Mouse (Mus musculus) midbrain, embryonic 12.5 days (tissue): ENCODE measurements around the gene Ywhag. TPM values are rescaled to one million over a fixed set of nuclear protein-coding genes. Genes with fewer than 3 reads are reported as not detected.
A peak's percentile ranks its signal among the peaks of the same experiment; 100 is the strongest.

Experiments used
- ATAC-seq: fragments of 200-750 bp; cut with Nextera tagmentation; 2 replicates; pipeline ENCODE4 v1.8.0; 2017; ENCODE audit warnings: low read depth, moderate TSS enrichment, moderate library complexity; ENCODE audit not compliant: low FRiP score
- H3K27ac ChIP-seq: fragments of 300-500 bp; sonication (generic); replicated peaks from 2 replicates; pipeline ENCODE4 v1.5.1; 2016; ENCODE audit warnings: mild to moderate bottlenecking
- H3K27me3 ChIP-seq: fragments of 300-500 bp; sonication (generic); 2 replicates; pipeline ENCODE4 v1.6.1; 2016; ENCODE audit warnings: mild to moderate bottlenecking
- H3K36me3 ChIP-seq: fragments of 300-500 bp; sonication (generic); 2 replicates; pipeline ENCODE4 v1.6.1; 2016
- H3K4me1 ChIP-seq: fragments of 300-500 bp; sonication (generic); 2 replicates; pipeline ENCODE4 v1.6.1; 2016
- H3K4me2 ChIP-seq: fragments of 300-500 bp; sonication (generic); replicated peaks from 2 replicates; pipeline ENCODE4 v1.6.1; 2016; ENCODE audit warnings: mild to moderate bottlenecking, moderate library complexity
- H3K4me3 ChIP-seq: fragments of 300-500 bp; sonication (generic); 2 replicates; pipeline ENCODE4 v1.5.1; 2016; ENCODE audit warnings: mild to moderate bottlenecking
- H3K9ac ChIP-seq: fragments of 300-500 bp; sonication (generic); replicated peaks from 2 replicates; pipeline ENCODE4 v1.6.1; 2016; ENCODE audit warnings: mild to moderate bottlenecking, moderate library complexity
- H3K9me3 ChIP-seq: fragments of 300-500 bp; sonication (generic); 2 replicates; pipeline ENCODE4 v1.6.1; 2016; ENCODE audit warnings: mild to moderate bottlenecking
- WGBS: fragments of 180-500 bp; shearing (Covaris S2); methylation state at CpG from one replicate; pipeline ENCODE4 v1.1.7; 2016; 5-methylcytosine and 5-hydroxymethylcytosine counted together
- polyA plus RNA-seq: library from polyadenylated mRNA; unstranded; fragments of >200 nt; fragmentation: Nextera tagmentation; extraction: Ambion mirVana; gene quantifications from 2 replicates; pipeline ENCODE4 v1.2.1, GENCODE M21; 2016

Ywhag gene
- polyA plus RNA-seq, 1 experiment from 2014 or later, result 457 TPM

DNA sequence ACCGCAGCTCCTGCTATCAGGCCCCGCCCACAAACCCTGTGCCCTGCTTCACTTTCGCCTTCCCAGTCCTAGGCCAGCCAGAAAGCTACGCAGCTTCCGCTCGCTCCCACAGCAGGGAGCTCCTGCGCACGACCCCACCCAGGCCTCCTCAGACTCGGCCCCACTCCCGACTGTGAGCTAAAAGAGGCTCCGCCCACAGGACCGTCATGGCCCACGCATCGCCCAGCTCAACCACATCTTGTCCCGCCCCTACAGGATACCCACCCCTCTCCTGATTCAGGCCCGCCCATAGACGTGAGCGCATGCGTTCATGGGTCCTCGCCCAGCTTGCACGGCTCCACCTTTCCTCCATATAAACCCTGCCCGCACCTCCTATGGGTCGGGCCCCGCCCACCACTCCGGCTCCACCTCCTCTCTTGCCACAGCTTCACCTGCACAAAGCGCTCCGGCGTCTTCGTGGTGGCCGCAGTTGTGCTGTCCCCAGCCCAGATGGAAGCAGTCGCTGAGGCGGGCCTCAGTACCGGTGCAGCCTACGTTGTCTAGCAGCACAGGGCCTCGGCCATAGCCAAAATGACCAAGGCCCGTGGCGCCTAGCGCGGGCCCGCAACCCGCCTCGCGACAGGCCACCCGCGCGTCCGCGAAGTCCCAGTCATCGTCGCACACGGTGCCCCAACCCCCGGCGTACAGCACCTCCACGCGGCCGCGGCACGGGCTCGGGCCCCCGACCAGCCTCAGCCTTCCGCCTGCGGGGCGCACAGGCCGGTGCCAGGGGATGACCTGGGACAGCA, 28.3 kb upstream of the Ywhag start:
- under 1% methylated on average over 64 of the region's 64 CpGs for WGBS
- H3K4me2 ChIP-seq, result peak overlapping the region; percentile 92

DNA sequence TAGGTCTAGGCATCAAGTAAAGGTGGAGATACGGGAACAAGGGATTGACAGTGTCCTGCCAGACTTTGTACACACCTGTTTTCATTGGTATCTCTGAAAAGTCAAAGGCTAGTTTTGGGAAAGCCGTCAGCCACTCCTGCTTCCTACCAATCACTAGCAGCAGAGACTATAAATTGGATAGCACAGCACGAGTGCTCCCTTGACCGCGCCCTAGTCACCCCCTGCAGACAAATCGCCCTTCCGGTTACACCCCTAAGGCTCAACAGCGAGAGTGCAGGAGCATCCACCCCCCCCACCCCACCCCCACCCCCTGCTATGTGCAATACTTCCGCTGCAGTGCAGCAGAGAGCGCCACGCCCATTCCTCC, 27.7 kb upstream of the Ywhag start:
- Histone ChIP-seq H3K9me3 (no peaks in the 10 kb centered on the region), H3K4me2 (peak overlapping the region; percentile 92), H3K27me3 (peaks cover 16% of the 10 kb centered on the region), H3K4me1 (peaks cover 16% of the 10 kb centered on the region), H3K36me3 (no peaks in the 10 kb centered on the region), H3K27ac (peak overlapping the region; percentile 95), H3K4me3 (peak overlapping the region; percentile 59), H3K9ac (peak overlapping the region; percentile 37)
- ATAC-seq, result no peak
- 1% methylated on average over 11 of the region's 11 CpGs for WGBS

More for the DNA sequence above, 28.3 kb upstream of the Ywhag start:
- H3K9ac ChIP-seq, result peak overlapping the region; percentile 91
- no peaks in the 10 kb centered on the region for H3K36me3 ChIP-seq
- peak; percentile 97 for ATAC-seq
- no peaks in the 10 kb centered on the region for H3K9me3 ChIP-seq
- peaks cover 16% of the 10 kb centered on the region for H3K27me3 ChIP-seq
- peak overlapping the region; percentile 95 for H3K27ac ChIP-seq
- peak overlapping the region; percentile 59 for H3K4me3 ChIP-seq
- H3K4me1 ChIP-seq, result peaks cover 14% of the 10 kb centered on the region

DNA sequence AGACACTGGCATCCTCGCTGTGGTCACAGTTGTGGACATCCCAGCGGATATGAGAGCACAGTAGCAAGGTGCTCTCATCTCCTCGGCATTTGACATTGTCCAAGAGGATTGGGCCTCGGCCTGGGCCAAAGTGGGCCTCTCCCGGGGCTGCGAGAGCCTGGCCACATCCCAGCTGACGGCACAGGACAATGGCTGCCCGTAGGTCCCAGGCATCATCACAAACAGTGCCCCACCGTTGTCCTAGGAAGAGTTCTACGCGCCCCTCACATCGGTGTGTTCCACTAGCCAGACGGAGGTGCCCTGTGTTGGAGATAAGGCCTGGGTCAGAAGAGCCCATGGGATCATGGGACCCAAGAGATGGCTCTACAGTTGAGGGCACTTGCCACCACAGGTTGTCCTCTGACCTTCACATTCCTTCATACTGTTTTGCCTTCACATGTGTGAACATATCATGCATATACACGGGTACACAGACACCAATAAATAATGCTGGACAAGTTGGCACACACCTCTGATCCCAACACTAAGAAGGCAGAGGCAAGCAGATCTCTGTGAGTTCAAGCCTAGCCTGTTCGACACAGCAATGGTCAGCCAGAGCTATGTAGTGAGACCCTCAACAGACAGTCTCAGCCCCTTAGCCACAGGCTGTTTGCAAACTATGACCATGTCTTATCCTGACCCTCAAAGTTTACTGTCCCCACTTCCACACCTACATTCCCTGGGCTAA, 26.7 kb upstream of the Ywhag start:
- peaks cover 19% of the 10 kb centered on the region for H3K4me1 ChIP-seq
- WGBS, result 97% methylated on average over 15 of the region's 15 CpGs
- H3K4me3 ChIP-seq, result no peak overlapping the region
- peaks cover 15% of the 10 kb centered on the region for H3K27me3 ChIP-seq
- no peak for ATAC-seq
- no peak overlapping the region for H3K9ac ChIP-seq
- H3K27ac ChIP-seq, result 0 out of 2 replicates have a peak overlapping the region, but pooled peaks have one; percentile 95
- H3K9me3 ChIP-seq, result no peaks in the 10 kb centered on the region
- H3K36me3 ChIP-seq, result no peaks in the 10 kb centered on the region
- peak overlapping the region; percentile 92; the same call in 1 of the 2 replicates for H3K4me2 ChIP-seq

DNA sequence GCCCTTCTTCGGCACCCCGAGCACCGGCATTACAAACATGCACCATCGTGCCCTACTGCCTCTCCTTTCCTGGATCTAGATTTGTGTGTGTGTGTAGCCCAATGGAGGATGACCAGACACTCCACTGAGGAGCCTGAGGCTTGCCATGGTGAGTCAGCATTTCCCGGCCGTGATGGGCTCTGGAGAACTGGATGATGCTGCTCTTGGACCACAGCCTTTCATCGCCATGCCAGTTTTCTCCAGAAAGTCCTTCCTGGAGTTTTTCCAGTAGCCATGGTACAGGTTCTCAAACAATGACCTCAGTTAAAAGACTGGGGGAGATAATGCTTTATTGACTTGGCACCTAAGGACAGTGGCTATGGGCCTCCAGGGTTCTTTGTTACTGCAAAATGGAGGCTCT, 25.5 kb upstream of the Ywhag start:
- no peaks in the 10 kb centered on the region for H3K9me3 ChIP-seq
- WGBS, result 95% methylated on average over 7 of the region's 7 CpGs
- no peaks in the 10 kb centered on the region for H3K36me3 ChIP-seq
- no peak overlapping the region for H3K27ac ChIP-seq
- 0 out of 2 replicates have a peak, but pooled peaks cover 6% of the 10 kb centered on the region for H3K27me3 ChIP-seq
- no peak overlapping the region for H3K4me2 ChIP-seq
- no peak overlapping the region for H3K4me3 ChIP-seq
- peaks cover 15% of the 10 kb centered on the region for H3K4me1 ChIP-seq
- no peak for ATAC-seq
- H3K9ac ChIP-seq, result no peak overlapping the region

DNA sequence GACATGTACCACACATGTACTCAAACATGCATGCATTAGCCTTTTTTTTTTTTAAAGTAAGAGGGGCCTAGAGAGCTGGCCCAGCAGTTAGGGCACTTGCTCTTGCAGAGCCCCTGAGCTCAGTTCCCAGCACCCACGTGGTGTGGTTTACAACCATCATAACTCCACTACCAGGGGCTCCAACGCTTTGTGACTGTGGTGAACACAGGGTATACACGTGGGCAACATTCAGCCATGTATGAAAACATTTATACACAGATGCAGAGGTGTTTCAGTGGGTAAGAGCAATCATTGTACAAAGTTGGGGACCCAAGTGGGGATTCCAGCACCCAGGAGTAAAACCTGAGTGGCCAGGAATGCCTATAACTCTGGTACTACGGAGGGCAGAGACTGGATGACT, 24.0 kb upstream of the Ywhag start:
- Histone ChIP-seq H3K9ac (no peak overlapping the region), H3K27me3 (no peaks in the 10 kb centered on the region), H3K27ac (no peak overlapping the region), H3K4me1 (peaks cover 15% of the 10 kb centered on the region), H3K4me2 (no peak overlapping the region; the same call in 1 of the 2 replicates), H3K36me3 (no peaks in the 10 kb centered on the region), H3K9me3 (no peaks in the 10 kb centered on the region), H3K4me3 (no peak overlapping the region)
- WGBS, result 94% methylated on average over 4 of the region's 4 CpGs
- no peak for ATAC-seq

DNA sequence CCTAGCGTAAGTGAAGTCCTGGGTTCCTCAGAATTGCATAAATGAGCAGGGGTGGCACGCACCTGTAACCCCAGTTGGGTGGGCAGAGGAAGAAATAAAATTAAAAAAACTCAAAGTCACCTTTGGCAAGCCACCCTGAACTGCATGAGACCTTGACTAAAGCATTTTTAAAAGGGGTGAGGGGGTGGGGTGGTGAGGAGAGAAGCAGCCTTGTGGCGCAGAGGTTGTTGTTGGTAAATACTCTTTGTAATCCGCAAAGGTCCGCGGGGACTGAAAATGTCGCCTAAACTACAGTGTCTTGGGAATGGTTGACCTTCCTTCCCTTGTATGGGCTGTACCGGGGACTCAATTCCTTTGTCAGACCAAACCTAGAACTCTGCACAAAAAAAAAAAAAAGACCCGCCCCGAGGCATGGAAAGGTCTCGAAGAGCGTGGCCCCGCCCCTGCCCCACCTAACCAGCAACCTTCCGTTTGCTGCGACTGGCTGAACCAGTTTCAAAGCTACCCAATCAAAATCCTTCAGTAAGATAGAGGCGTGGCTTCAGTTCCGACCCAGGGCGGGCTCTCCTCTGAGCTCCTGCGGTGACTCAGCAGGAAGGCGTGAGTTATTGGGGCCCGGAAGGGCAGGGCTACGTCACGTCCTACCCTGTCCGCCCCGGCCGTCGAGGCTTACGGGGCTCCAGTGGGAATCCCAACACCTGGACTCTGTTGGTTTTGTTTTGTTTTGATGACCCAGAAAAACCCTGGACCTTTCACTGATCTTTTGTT, 23.0 kb upstream of the Ywhag start:
- WGBS, result 9% methylated on average over 28 of the region's 28 CpGs
- 0 out of 2 replicates have a peak, but pooled peaks cover 10% of the 10 kb centered on the region for H3K4me1 ChIP-seq
- H3K36me3 ChIP-seq, result no peaks in the 10 kb centered on the region
- H3K9ac ChIP-seq, result peak overlapping the region; percentile 8; the same call in 1 of the 2 replicates
- peak overlapping the region; percentile 43 for H3K4me2 ChIP-seq
- peak overlapping the region; percentile 29 for H3K4me3 ChIP-seq
- peak; percentile 77 for ATAC-seq
- H3K9me3 ChIP-seq, result no peaks in the 10 kb centered on the region
- H3K27me3 ChIP-seq, result no peaks in the 10 kb centered on the region
- peak overlapping the region; percentile 79 for H3K27ac ChIP-seq

DNA sequence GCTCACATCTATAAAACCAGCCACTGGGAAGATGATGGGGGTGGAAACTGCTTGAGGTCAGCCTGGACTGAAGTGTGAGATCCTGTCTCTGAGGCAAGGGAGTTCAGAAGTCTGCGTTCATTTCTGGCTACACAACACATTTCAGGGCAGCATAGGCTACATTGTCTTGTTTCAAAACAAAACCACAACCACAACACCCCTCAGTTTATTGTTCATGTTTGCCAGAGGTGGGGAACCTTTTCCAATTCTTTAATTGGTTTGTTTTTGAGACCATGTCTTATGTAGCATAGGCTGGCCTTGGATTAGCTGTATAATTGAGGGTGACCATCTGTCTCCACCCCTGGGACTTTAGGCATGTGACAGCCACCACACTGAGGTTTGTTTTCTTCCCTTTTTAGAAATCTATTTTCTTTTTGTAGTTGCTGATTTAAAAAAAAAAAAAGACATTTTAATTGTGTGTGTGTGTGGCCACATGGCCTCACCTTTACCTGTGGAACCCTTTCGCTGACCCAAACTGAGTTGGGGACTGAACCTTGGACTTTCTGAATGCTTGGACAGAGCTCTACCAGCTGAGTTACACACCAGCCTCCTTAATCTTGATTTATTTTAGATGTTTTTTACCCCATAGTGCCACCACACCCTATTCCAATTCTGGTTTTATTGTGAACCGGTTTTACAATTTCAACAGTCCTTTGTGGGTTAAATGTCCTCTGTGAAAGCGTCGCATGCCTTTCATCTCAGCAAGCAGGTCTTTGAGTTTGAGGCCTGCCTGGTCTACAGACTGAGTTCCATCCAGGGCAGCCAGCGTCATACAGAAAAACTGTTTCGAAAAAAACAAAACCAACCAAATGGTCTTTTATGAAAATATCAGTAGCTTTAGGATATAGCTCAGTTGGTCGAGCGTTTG, 22.1 kb upstream of the Ywhag start:
- 88% methylated on average over 9 of the region's 9 CpGs for WGBS
- H3K9ac ChIP-seq, result peak overlapping the region; percentile 8; the same call in 1 of the 2 replicates
- no peak for ATAC-seq

DNA sequence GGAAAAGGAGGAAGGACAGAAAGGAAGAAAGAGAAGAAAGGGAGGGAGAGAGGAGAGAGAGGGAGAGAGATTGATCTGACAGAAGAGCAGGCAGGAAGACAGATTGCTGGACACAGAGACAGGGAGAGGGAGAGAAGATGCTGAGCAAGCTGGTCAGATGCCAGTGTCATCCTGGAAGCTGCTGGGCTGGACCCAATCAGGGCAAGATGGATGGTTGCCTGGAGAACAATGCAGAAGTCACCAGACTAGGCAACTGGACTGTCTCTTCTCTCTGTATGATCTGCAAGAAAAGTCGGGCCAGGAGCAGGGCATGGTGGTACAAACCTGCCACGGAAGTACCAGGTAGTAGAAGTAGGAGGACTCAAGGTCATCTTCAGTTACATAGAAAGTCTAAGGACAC, 18.4 kb upstream of the Ywhag start:
- no peaks in the 10 kb centered on the region for H3K27me3 ChIP-seq
- H3K4me2 ChIP-seq, result no peak overlapping the region
- ATAC-seq, result no peak
- H3K4me3 ChIP-seq, result no peak overlapping the region
- H3K9ac ChIP-seq, result no peak overlapping the region
- H3K27ac ChIP-seq, result no peak overlapping the region
- 88% methylated on average over 2 of the region's 2 CpGs for WGBS
- H3K4me1 ChIP-seq, result 0 out of 2 replicates have a peak, but pooled peaks cover 6% of the 10 kb centered on the region
- no peaks in the 10 kb centered on the region for H3K9me3 ChIP-seq
- H3K36me3 ChIP-seq, result no peaks in the 10 kb centered on the region

More for the DNA sequence above, 22.1 kb upstream of the Ywhag start:
- Histone ChIP-seq H3K4me2 (peak overlapping the region; percentile 43), H3K27ac (peak overlapping the region; percentile 79), H3K27me3 (no peaks in the 10 kb centered on the region), H3K9me3 (no peaks in the 10 kb centered on the region), H3K4me1 (0 out of 2 replicates have a peak, but pooled peaks cover 6% of the 10 kb centered on the region), H3K36me3 (no peaks in the 10 kb centered on the region), H3K4me3 (no peak overlapping the region)

DNA sequence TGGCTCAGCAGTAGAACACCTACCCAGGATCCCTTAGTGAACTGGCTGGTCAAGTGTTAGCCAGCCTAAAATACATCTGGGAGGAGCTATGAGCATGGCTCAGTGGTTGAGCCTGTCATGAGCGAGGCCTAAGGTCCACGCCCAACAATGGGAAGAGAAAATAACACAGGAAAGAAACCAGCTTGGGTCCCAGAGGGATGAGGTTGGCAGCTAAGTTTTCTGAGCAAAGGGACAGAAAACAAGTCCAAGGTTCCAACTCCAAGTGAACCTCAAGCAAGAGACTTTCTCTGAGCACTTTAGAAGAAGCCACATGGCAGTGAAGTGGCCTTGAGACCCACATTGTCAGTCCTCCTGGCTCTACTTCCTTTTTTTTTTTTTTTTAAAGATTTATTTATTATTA, 17.2 kb upstream of the Ywhag start:
- H3K36me3 ChIP-seq, result no peaks in the 10 kb centered on the region
- no peaks in the 10 kb centered on the region for H3K9me3 ChIP-seq
- H3K9ac ChIP-seq, result no peak overlapping the region
- ATAC-seq, result no peak
- peaks cover under 1% of the 10 kb centered on the region for H3K4me1 ChIP-seq
- no peaks in the 10 kb centered on the region for H3K27me3 ChIP-seq
- H3K4me2 ChIP-seq, result no peak overlapping the region
- H3K4me3 ChIP-seq, result no peak overlapping the region
- H3K27ac ChIP-seq, result no peak overlapping the region
- WGBS, result 92% methylated on average over 2 of the region's 2 CpGs

DNA sequence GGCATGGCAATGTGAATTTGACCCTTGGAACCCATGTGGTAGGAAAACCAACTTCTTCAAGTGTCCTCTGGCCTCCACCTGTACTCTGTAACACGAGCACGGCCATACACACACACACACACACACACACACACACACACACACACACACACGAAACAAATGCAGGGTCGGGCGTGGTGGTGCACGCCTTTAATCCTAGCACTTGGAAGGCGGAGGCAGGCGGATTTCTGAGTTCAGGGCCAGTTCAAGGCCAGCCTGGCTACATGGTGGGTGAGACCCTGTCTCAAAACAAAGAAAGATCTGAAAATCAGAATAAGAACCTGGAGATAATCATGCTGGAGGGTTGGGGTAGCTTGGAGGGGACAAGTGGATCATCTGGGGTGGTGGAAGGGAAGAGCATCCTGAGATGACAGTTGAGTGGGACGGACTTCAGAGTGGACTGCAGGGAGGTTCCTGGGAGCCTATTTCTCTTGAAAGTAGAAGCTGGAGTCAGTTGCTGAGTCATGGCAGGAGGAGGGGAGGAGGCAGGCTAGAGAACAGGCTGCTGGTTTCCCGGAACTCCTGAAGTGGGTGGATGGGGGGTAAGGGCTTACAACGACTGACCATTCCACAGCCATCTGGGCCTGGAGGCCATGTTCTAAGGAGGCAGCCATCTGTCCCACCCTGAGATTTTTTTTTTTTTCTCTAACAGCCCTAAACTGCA, 16.4 kb upstream of the Ywhag start:
- WGBS, result 88% methylated on average over 9 of the region's 11 CpGs
- no peaks in the 10 kb centered on the region for H3K27me3 ChIP-seq
- no peak overlapping the region for H3K4me2 ChIP-seq
- no peaks in the 10 kb centered on the region for H3K9me3 ChIP-seq
- H3K36me3 ChIP-seq, result no peaks in the 10 kb centered on the region
- no peak overlapping the region for H3K4me3 ChIP-seq
- ATAC-seq, result no peak
- peaks cover 8% of the 10 kb centered on the region for H3K4me1 ChIP-seq
- no peak overlapping the region for H3K27ac ChIP-seq
- no peak overlapping the region for H3K9ac ChIP-seq
